ENCODE assay signal across 8 mouse cellular contexts in genomic region chr6:87282346-87282781, GRCm38 (mm10). TPM values are rescaled to one million over a fixed set of nuclear protein-coding genes. Genes with fewer than 3 reads are reported as not detected.
DNase-seq lines count a peak whose midpoint lies in the region; ATAC-seq lines count a peak whose summit lies in the region.

No protein-coding gene starts in this region.

- peak; percentile 73 for ATAC-seq in kidney, embryonic 14.5 days (ENCODE audit: low FRiP score, low TSS enrichment)

- no peak overlapping the region for H3K9ac ChIP-seq in kidney, embryonic 14.5 days (ENCODE audit: low read depth, low read length)

- intact Hi-C loops in left cerebral cortex, postnatal 36 days (cut with DNase I): no loop called here

- peak overlapping the region; percentile 39; the same call in 1 of the 2 replicates for H3K27ac ChIP-seq in kidney, embryonic 14.5 days (ENCODE audit: low read depth, low read length)

- peaks cover 21% of the 10 kb centered on the region for H3K4me1 ChIP-seq in kidney, embryonic 14.5 days (ENCODE audit: control insufficient read depth, insufficient read depth, low read length)

- no peaks in the 10 kb centered on the region; the same call in 1 of the 2 replicates for H3K27me3 ChIP-seq in kidney, embryonic 14.5 days (ENCODE audit: control insufficient read depth, insufficient read depth, low read length)

- no peak overlapping the region for H3K4me2 ChIP-seq in kidney, embryonic 14.5 days (replicated peaks; ENCODE audit: low read depth, low read length)

- no peak overlapping the region for H3K4me3 ChIP-seq in kidney, embryonic 14.5 days (ENCODE audit: low read length)

- no peaks in the 10 kb centered on the region for H3K9me3 ChIP-seq in kidney, embryonic 14.5 days (ENCODE audit: control insufficient read depth, low read length)

- no peaks in the 10 kb centered on the region for H3K36me3 ChIP-seq in kidney, embryonic 14.5 days (ENCODE audit: control insufficient read depth, insufficient read depth, low read length)

- DNase-seq in adrenal gland, postnatal 10 days: peak; percentile 51
- DNase-seq in adrenal gland, postnatal 4 days (ENCODE audit: low spot score in 2 of 2): no peak
- DNase-seq in right cerebral cortex, postnatal 4 days: peak; percentile 48
- DNase-seq in right cerebral cortex, adult 18-20 months: no peak
- DNase-seq in ovary, adult 18-20 months (ENCODE audit: low spot score): peak; percentile 45
- DNase-seq in left cerebral cortex, postnatal 36 days (ENCODE audit: low spot score in 2 of 2): no peak
- no peak for DNase-seq in left cerebral cortex, adult 9 months (ENCODE audit: low spot score in 2 of 2)

- WGBS in kidney, embryonic 14.5 days: 14% methylated on average over 8 of the region's 8 CpGs

RNA-seq across cellular contexts. Expression of gene Antxr1, which starts 53.3 kb away (rescaled TPM):
- total RNA-seq in adrenal gland, postnatal 10 days (2021): 10 to 100 TPM; 29.4 to 34.9 TPM
- total RNA-seq in adrenal gland, postnatal 4 days (2021): 10 to 100 TPM; 45.4 to 46.9 TPM
- polyA plus RNA-seq in kidney, embryonic 14.5 days (2014; fragmentation: Nextera tagmentation; extraction: Ambion mirVana): 7.4 and 7.7 TPM in 2 replicates
- 10 to 100 TPM; 12.5 to 13.2 TPM for total RNA-seq in left cerebral cortex, postnatal 36 days (2021)

Comparison
In these comparisons a context has a peak if more than half of its experiments do, and no peak if none do; other contexts are left out.
1. DNase-seq: peak in adrenal gland, postnatal 10 days (single experiment), right cerebral cortex, postnatal 4 days (single experiment) and ovary, adult 18-20 months (single experiment); none in adrenal gland, postnatal 4 days (0 of 2), right cerebral cortex, adult 18-20 months (single experiment), left cerebral cortex, postnatal 36 days (0 of 2) and left cerebral cortex, adult 9 months (0 of 2).